Mouse (Mus musculus) mature B cell (primary cell): Measurements from ENCODE around the gene Cyp24a1.
"Not testable (repeated sequence)": the region's sequence is repeated elsewhere in the genome, so short reads cannot be mapped to it uniquely, and the experiment has no call there.

Experiments
- in situ Hi-C: fragments of 300-500 bp; cut with MboI; formaldehyde crosslinking; loops from 2 replicates; pipeline ENCODE4 v1.14.3; 2019

Cyp24a1 gene

DNA sequence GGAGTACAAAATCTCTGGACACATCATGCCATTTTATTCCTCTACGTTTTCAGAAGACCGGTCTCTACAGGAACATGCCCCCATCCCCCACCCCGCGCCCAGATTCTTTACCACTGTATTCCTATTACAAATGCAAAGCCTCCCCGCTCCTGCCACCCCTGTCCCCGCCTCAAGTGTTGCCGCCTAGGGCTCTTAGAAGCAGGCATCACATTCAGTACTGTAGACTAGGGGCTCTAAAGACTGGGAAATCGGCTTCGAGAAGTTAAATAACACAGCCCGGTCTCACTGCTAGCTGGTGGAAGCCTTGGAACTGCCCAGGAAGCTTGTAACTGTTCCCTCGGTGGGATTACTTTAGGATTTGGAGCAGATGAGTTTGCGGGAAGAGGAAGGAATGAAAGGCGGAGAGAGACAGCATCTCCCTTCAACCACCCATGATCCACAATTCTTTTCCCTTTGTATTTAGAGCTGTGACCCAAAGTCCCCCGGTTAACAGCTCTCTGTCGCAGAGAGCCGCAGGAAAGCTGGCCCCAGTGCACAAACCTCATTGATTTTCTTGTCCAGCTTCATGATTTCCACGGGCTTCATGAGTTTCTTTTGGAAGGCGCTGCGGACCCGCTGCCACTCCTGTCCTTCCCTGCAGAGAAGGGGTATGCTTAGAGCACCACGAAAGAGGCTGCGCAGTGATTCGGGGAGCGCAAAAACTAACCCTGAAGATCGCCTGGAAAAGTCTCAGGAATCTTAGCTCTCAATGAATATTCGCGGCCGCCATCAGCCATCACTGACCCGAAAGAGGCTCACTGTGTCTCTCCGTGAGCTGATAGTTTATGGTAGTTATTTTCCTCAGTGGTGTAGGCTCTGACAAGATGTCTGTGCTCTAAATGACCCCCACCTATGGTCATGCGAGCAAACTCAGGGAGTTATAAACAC lies 1.9 kb downstream of the Cyp24a1 start:
- in situ Hi-C loops, result no loop called here

GRCm38 (mm10) chr2:170487890-170488502 lies 8.9 kb downstream of the Cyp24a1 start:
- in situ Hi-C loops, result no loop called here

DNA sequence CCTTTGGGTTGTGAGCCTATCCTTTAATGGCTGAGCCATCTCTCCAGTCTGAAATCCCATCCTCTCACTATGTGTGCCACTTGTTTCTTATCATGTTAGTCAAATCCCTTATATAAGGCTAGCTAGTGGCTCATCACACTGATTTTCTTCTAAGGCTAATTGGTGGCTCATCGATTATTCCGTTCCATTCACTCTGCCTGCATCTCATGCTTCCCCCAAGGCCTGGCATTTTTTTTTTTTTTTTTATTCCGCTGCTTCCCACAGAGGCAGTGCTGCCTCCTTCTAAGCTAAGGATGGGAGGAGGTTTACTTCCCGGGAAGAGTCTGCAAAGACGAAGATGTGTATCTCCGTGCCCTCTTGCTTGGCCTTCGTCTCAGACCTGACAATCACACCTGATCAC lies 9.7 kb downstream of the Cyp24a1 start:
- in situ Hi-C loops, result no loop called here

DNA sequence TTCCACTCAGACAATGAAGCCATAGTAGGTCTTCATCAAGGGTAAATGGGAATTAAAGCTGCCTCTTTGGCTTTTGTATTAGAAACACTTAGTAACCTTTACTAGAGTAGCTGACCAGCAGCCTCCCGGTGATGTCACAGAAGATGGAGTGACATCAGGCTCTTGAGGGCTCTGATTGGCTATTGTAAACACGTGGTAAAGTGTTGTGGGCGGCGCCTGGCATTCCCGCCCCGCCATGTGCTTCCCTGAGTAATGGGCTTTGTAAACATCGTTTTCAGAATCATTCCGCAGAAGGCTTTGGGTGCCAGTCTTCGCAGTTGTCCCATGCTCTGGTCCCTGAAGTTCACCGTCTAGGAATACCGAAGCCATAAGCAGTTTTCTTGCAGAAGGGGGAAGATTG lies 13.0 kb downstream of the Cyp24a1 start:
- in situ Hi-C loops, result no loop called here

- in situ Hi-C loops, result no loop called here
These were observed 14.9 kb downstream of the Cyp24a1 start for GRCm38 (mm10) chr2:170482019-170482540.

DNA sequence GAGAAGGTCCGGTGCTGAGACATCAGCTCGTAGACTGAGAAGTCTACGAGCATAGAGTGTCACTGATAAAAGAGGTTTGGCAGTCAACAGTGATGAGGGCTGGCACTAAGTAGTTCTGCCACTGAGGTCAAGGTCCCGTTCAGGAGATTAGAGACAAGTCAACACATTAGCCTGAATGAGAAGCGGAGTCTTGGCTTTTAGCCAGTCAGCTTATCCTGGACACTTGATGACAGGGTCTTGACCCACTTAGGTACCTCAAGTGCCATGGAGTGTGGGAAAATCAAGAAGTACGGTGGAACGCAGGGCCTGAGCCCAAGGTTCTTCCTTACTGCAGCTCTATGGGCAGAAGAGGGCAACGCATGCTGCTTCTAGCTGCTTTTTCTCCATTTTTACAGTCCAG lies 20.3 kb downstream of the Cyp24a1 start:
- in situ Hi-C loops, result no loop called here

DNA sequence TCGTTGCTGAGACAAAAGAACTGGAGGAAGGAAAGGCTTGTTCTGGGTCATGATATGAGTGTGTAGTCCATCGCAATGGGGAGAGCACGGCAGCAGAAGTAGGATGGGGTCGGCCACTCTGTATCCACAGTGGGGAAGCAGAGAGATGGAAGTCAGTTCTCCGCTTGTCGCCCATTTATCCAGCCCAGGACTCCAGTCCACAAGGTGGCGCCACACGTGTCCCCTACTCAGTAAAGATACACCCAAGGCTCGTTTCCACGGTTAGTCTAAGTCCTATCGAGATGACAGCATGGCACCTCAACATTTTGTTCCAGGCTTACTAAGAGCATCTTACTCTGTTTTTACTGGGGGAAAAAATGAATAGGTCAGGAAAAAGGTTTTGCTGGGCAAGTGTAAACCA lies 20.7 kb downstream of the Cyp24a1 start:
- in situ Hi-C loops, result no loop called here

- in situ Hi-C loops, result no loop called here
These were observed 21.8 kb downstream of the Cyp24a1 start for GRCm38 (mm10) chr2:170475164-170475563.

- in situ Hi-C loops, result no loop called here
These were observed 22.8 kb downstream of the Cyp24a1 start for GRCm38 (mm10) chr2:170474125-170474524.

- in situ Hi-C loops, result no loop called here
These were observed 26.4 kb downstream of the Cyp24a1 start for GRCm38 (mm10) chr2:170470591-170470990.

DNA sequence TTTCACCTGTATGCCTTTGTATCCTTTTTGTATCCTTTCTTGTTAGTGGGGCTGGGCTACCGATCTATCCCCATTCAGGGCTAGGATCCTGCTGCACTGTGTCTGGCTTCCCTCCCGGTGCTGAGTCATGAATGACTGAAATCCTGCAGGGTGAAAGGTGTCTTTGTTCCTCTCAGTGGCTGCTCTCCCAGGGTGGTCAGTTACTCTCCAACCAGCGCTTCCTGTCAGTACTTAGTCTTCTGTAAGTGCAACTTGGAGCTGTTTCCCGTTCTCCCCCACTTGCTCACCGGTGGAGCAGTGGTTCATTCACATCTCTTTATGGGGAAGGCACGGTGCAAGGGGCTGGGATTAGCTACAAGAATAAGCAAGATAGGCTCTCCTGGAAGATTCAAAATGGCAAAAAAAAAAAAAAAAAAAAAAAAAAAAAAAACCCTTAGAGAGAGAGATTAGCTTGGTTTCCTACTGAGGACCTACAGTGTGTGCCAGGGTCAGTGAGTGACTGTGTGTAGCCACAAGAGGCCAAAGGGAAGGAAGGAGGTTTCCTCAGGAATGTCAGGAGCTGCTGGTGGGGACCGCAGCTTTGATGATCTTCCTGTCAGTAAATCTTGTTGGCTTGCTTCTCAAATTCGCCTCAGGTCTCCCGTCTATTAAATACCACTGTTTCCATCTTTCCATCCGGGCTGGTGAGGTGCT lies 27.2 kb downstream of the Cyp24a1 start:
- in situ Hi-C loops, result no loop called here

DNA sequence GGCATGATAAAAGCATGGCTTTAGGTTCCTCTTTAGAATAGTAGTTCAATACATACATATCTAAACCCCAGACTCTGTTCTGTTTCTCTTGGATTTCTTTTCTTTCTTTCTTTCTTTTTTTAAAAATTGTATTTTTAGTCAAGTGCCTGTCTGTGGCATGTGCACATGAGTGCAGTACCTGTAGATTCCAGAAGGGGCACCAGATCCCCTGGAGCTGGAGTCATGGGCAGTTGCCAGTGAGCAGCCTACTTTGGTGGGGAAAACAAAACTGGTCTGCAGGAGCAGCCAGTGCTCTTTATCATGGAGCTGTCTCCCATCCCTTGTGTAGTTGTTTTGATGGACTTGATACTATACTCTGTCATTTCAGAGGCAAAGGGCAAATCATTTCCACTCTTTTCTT lies 28.9 kb downstream of the Cyp24a1 start:
- in situ Hi-C loops, result no loop called here

- in situ Hi-C loops, result no loop called here
These were observed 32.1 kb downstream of the Cyp24a1 start for GRCm38 (mm10) chr2:170464817-170465216.

- in situ Hi-C loops, result no loop called here
These were observed 35.3 kb downstream of the Cyp24a1 start for GRCm38 (mm10) chr2:170461652-170462051.

GRCm38 (mm10) chr2:170459805-170460204 lies 37.1 kb downstream of the Cyp24a1 start:
- in situ Hi-C loops, result no loop called here

- in situ Hi-C loops, result no loop called here
These were observed 37.8 kb downstream of the Cyp24a1 start for GRCm38 (mm10) chr2:170459183-170459582.

- in situ Hi-C loops, result not testable (repeated sequence)
These were observed 43.1 kb downstream of the Cyp24a1 start for GRCm38 (mm10) chr2:170453809-170454208.

GRCm38 (mm10) chr2:170450933-170451332 lies 46.0 kb downstream of the Cyp24a1 start:
- in situ Hi-C loops, result no loop called here

GRCm38 (mm10) chr2:170447651-170448050 lies 49.3 kb downstream of the Cyp24a1 start:
- in situ Hi-C loops, result no loop called here

- in situ Hi-C loops, result no loop called here
These were observed 50.0 kb downstream of the Cyp24a1 start for GRCm38 (mm10) chr2:170446843-170447383.

DNA sequence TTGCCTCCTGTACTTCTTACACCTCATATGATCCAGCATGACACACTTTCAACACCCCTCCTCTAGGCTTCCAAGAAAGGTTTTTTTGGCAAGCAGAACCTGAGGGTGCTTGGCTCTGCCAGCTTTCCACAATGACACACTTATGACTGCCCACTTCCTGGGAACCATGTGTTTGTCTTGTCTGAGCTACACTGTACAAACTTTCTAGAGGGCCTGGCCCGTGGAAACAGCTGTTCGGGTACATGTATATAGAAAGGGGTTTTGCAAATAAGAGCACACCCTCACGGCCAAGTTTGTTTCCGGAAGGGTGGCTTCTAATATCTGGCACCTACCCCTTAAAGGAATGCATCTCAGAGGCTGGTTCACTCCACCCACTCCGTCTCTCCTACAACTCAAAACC lies 51.1 kb downstream of the Cyp24a1 start:
- in situ Hi-C loops, result no loop called here

DNA sequence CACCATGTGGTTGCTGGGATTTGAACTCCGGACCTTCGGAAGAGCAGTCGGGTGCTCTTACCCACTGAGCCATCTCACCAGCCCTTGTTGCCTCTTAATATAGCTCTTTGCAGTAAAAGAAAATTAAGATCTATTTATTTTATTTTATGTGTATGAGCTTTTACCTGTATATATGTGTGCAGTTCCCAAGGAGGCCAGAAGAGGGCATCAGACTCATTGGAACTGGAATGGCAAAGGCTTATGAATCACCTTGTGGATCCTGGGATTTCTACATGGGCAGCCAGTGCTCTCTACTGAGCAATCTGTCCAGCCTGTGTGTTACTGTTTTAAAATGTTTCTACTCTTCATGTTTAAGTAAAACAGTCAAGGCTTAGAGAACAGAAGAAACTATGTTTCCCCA lies 54.4 kb downstream of the Cyp24a1 start:
- in situ Hi-C loops, result no loop called here
